28 mouse cellular contexts compared by ENCODE assay signal in the genomic region with DNA sequence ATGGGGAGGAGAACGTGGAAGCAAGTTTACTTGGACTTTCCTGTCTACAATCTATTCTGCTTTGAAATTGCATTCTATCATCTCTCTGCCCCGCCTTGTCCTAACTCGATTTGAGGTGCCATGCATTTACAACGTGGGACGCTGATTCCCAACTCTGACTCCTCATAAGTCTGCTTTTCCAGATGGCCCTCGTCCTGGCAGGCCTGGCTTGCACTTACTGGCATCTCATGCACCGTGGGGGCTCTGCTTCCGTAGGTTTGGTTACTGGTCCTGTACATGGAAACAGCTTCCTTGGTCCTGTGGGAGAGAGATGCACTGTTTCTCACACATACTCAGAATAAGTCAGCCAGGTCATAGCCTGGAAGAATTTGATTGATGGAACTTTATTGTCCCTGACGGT. TPM values are rescaled to one million over a fixed set of nuclear protein-coding genes. Genes with fewer than 3 reads are reported as not detected.
A peak's percentile ranks its signal among the peaks of the same experiment; 100 is the strongest.
DNase-seq lines count a peak whose midpoint lies in the region; ATAC-seq and TF ChIP-seq lines count a peak whose summit lies in the region.
"Had no signal": no experiment of that assay in that cellular context is flagged by ENCODE, and none has a peak within 500 bp of the region (broad histone marks: within the 10 kb centered on the region; RNA-seq: fewer than 3 reads in every experiment).

No protein-coding gene starts in this region.

- H3K27me3 ChIP-seq in neural tube, embryonic 11.5 days (ENCODE audit: control insufficient read depth, insufficient read depth, low read length) = no peaks in the 10 kb centered on the region
- H3K27me3 ChIP-seq in neural tube, embryonic 15.5 days (replicated peaks) = no peaks in the 10 kb centered on the region
- H3K27me3 ChIP-seq in E14TG2a.4 (ENCODE audit: insufficient read depth, low read length) = peaks cover 3% of the 10 kb centered on the region; the same call in 1 of the 2 replicates
- H3K27me3 ChIP-seq in midbrain, postnatal 0 days (ENCODE audit: insufficient read depth, low read length) = no peaks in the 10 kb centered on the region
- H3K27me3 ChIP-seq: forebrain, embryonic 15.5 days had no signal

- DNase-seq in neural tube, embryonic 11.5 days (ENCODE audit: low spot score) = peak; percentile 9
- DNase-seq in MN1 (ENCODE audit: low spot score) = peak; percentile 64
- DNase-seq in kidney, postnatal 25 days = no peak
- DNase-seq in midbrain, postnatal 0 days (ENCODE audit: low spot score) = no peak
- DNase-seq: adrenal gland, adult 2 months; adrenal gland, postnatal 10 days; adrenal gland, postnatal 25 days; B cell, adult 2 months; cerebellum, adult 11 months; cerebellum, adult 18-20 months; cerebellum, adult 8-10 months; cerebellum, postnatal 14 days; cerebellum, postnatal 36 days; embryo, embryonic 11 days; forebrain, postnatal 0 days had no signal

- no peak overlapping the region for H3K4me2 ChIP-seq in neural tube, embryonic 11.5 days (ENCODE audit: low read depth)
- no peak overlapping the region for H3K4me2 ChIP-seq in neural tube, embryonic 15.5 days
- no peak overlapping the region for H3K4me2 ChIP-seq in midbrain, postnatal 0 days (ENCODE audit: low read depth, low read length, poor library complexity, severe bottlenecking)
- H3K4me2 ChIP-seq: forebrain, embryonic 15.5 days had no signal

- peaks cover 7% of the 10 kb centered on the region; the same call in 1 of the 2 replicates for H3K4me1 ChIP-seq in neural tube, embryonic 11.5 days (ENCODE audit: control insufficient read depth, insufficient read depth, low read length)
- H3K4me1 ChIP-seq in neural tube, embryonic 15.5 days = peaks cover 25% of the 10 kb centered on the region
- peaks cover 54% of the 10 kb centered on the region for H3K4me1 ChIP-seq in E14TG2a.4 (replicated peaks; ENCODE audit: low read depth, low read length)
- peaks cover 14% of the 10 kb centered on the region for H3K4me1 ChIP-seq in midbrain, postnatal 0 days (ENCODE audit: insufficient read depth, low read length)

- no peak overlapping the region for H3K4me3 ChIP-seq in neural tube, embryonic 11.5 days (ENCODE audit: low read depth, low read length)
- H3K4me3 ChIP-seq in neural tube, embryonic 15.5 days (replicated peaks) = no peak overlapping the region
- H3K4me3 ChIP-seq in E14TG2a.4 (replicated peaks; ENCODE audit: low read length) = peak overlapping the region; percentile 82; the same call in 1 of the 2 replicates
- no peak overlapping the region for H3K4me3 ChIP-seq in midbrain, postnatal 0 days (ENCODE audit: low read depth, low read length)
- H3K4me3 ChIP-seq: embryonic facial prominence, embryonic 13.5 days; embryonic facial prominence, embryonic 15.5 days; erythroblast, embryonic 14.5 days; forebrain, embryonic 13.5 days; forebrain, embryonic 15.5 days had no signal

- 77% methylated on average over 9 of the region's 9 CpGs for WGBS in neural tube, embryonic 11.5 days
- WGBS in neural tube, embryonic 15.5 days = 81% methylated on average over 9 of the region's 9 CpGs
- 78% methylated on average over 9 of the region's 9 CpGs for WGBS in midbrain, postnatal 0 days

- peaks cover 5% of the 10 kb centered on the region for H3K36me3 ChIP-seq in neural tube, embryonic 11.5 days (ENCODE audit: control insufficient read depth, insufficient read depth, low read length)
- H3K36me3 ChIP-seq in neural tube, embryonic 15.5 days = peaks cover 11% of the 10 kb centered on the region
- peaks cover 27% of the 10 kb centered on the region for H3K36me3 ChIP-seq in E14TG2a.4 (ENCODE audit: insufficient read depth, low read length)
- peaks cover 8% of the 10 kb centered on the region for H3K36me3 ChIP-seq in midbrain, postnatal 0 days (ENCODE audit: insufficient read depth, low read length)

- H3K9me3 ChIP-seq in neural tube, embryonic 11.5 days (ENCODE audit: control insufficient read depth, low read length) = no peaks in the 10 kb centered on the region
- H3K9me3 ChIP-seq in neural tube, embryonic 15.5 days (replicated peaks) = no peaks in the 10 kb centered on the region
- no peaks in the 10 kb centered on the region for H3K9me3 ChIP-seq in E14TG2a.4 (ENCODE audit: low read length)
- H3K9me3 ChIP-seq in midbrain, postnatal 0 days (ENCODE audit: low read length) = no peaks in the 10 kb centered on the region
- H3K9me3 ChIP-seq: embryonic facial prominence, embryonic 13.5 days; embryonic facial prominence, embryonic 15.5 days; forebrain, embryonic 13.5 days; forebrain, embryonic 15.5 days had no signal

- TF ChIP-seq CTCF in E14TG2a.4 (conservative IDR thresholded peaks at IDR 0.05; ENCODE audit: low read length) = no peak
- no peak for TF ChIP-seq CTCF in midbrain, postnatal 0 days (IDR thresholded peaks at IDR 0.05)

- H3K9ac ChIP-seq in neural tube, embryonic 11.5 days (ENCODE audit: low read length) = no peak overlapping the region
- H3K9ac ChIP-seq in neural tube, embryonic 15.5 days (replicated peaks) = no peak overlapping the region
- no peak overlapping the region for H3K9ac ChIP-seq in midbrain, postnatal 0 days (replicated peaks; ENCODE audit: low read length, poor library complexity, severe bottlenecking)
- H3K9ac ChIP-seq: embryonic facial prominence, embryonic 13.5 days; embryonic facial prominence, embryonic 15.5 days; forebrain, embryonic 13.5 days; forebrain, embryonic 15.5 days; forebrain, postnatal 0 days had no signal

- H3K27ac ChIP-seq in neural tube, embryonic 11.5 days (ENCODE audit: low read depth, low read length) = no peak overlapping the region
- H3K27ac ChIP-seq in neural tube, embryonic 15.5 days (replicated peaks) = no peak overlapping the region
- H3K27ac ChIP-seq in midbrain, postnatal 0 days (ENCODE audit: low read depth, low read length) = no peak overlapping the region
- H3K27ac ChIP-seq: embryonic facial prominence, embryonic 13.5 days; embryonic facial prominence, embryonic 15.5 days; forebrain, embryonic 13.5 days; forebrain, embryonic 15.5 days had no signal

- no peak for ATAC-seq in neural tube, embryonic 11.5 days (ENCODE audit: insufficient read depth, low FRiP score, low TSS enrichment)
- no peak for ATAC-seq in neural tube, embryonic 15.5 days (ENCODE audit: low FRiP score)
- ATAC-seq in midbrain, postnatal 0 days (ENCODE audit: low FRiP score) = no peak
- ATAC-seq: CD4-positive, CD25-positive, alpha-beta regulatory T cell, adult 4 months; forebrain, embryonic 13.5 days; forebrain, embryonic 15.5 days; forebrain, postnatal 0 days had no signal

RNA-seq across cellular contexts. Expression of a gene that starts 1.2 kb away (rescaled TPM):
- 0.42 and 0.99 TPM in 2 replicates for polyA plus RNA-seq in neural tube, embryonic 11.5 days (2014; fragmentation: Nextera tagmentation; extraction: Ambion mirVana)
- 4.4 and 5.7 TPM in 2 replicates for polyA plus RNA-seq in neural tube, embryonic 15.5 days (2015; fragmentation: Nextera tagmentation; extraction: Ambion mirVana)
- 3.4 and 6.2 TPM in 2 replicates for total RNA-seq in midbrain, postnatal 0 days (2014; rRNA removed)
- 5.4 and 5.8 TPM in 2 replicates for polyA plus RNA-seq in midbrain, postnatal 0 days (2015; fragmentation: Nextera tagmentation; extraction: Ambion mirVana)
- total RNA-seq: common myeloid progenitor, adult 5-6 weeks; G1E had no signal
- polyA plus RNA-seq: adrenal gland, adult 2 months; CD4-positive, CD25-positive, alpha-beta regulatory T cell, adult 4 months; erythroblast, embryonic 14.5 days had no signal

RNA-seq across cellular contexts. Expression of a gene that starts 2.9 kb away (rescaled TPM):
- polyA plus RNA-seq in neural tube, embryonic 11.5 days (2014; fragmentation: Nextera tagmentation; extraction: Ambion mirVana) = 66.7 and 66.9 TPM in 2 replicates
- polyA plus RNA-seq in neural tube, embryonic 15.5 days (2015; fragmentation: Nextera tagmentation; extraction: Ambion mirVana) = 51.4 and 55.5 TPM in 2 replicates
- 27.7 and 28.2 TPM in 2 replicates for total RNA-seq in midbrain, postnatal 0 days (2014; rRNA removed)
- polyA plus RNA-seq in midbrain, postnatal 0 days (2015; fragmentation: Nextera tagmentation; extraction: Ambion mirVana) = 38.3 and 42.3 TPM in 2 replicates

RNA-seq across cellular contexts. Expression of a gene that starts 18.3 kb away (rescaled TPM):
- 4.0 and 5.0 TPM in 2 replicates for polyA plus RNA-seq in neural tube, embryonic 11.5 days (2014; fragmentation: Nextera tagmentation; extraction: Ambion mirVana)
- polyA plus RNA-seq in neural tube, embryonic 15.5 days (2015; fragmentation: Nextera tagmentation; extraction: Ambion mirVana) = 12.4 and 13.9 TPM in 2 replicates
- 54.5 and 84.3 TPM in 2 replicates for total RNA-seq in midbrain, postnatal 0 days (2014; rRNA removed)
- polyA plus RNA-seq in midbrain, postnatal 0 days (2015; fragmentation: Nextera tagmentation; extraction: Ambion mirVana) = 14.2 and 17.5 TPM in 2 replicates
- total RNA-seq: CH12.LX had no signal
- polyA plus RNA-seq: CD4-positive, CD25-positive, alpha-beta regulatory T cell, adult 4 months; erythroblast, embryonic 14.5 days; G1E had no signal

RNA-seq across cellular contexts. Expression of a gene that starts 31.8 kb away (rescaled TPM):
- 0.82 TPM in 1 of 2 replicates, not detected in the other for polyA plus RNA-seq in neural tube, embryonic 11.5 days (2014; fragmentation: Nextera tagmentation; extraction: Ambion mirVana)
- 1.2 and 2.1 TPM in 2 replicates for polyA plus RNA-seq in neural tube, embryonic 15.5 days (2015; fragmentation: Nextera tagmentation; extraction: Ambion mirVana)
- total RNA-seq in midbrain, postnatal 0 days (2014; rRNA removed) = 3.3 and 5.4 TPM in 2 replicates
- 0.75 and 0.81 TPM in 2 replicates for polyA plus RNA-seq in midbrain, postnatal 0 days (2015; fragmentation: Nextera tagmentation; extraction: Ambion mirVana)
- total RNA-seq: CH12.LX; common myeloid progenitor, adult 5-6 weeks; G1E had no signal
- polyA plus RNA-seq: CD4-positive, CD25-positive, alpha-beta regulatory T cell, adult 4 months; embryonic facial prominence, embryonic 11.5 days; erythroblast, embryonic 14.5 days; forebrain, embryonic 13.5 days; G1E had no signal

RNA-seq across cellular contexts. Expression of a gene that starts 41.0 kb away (rescaled TPM):
- polyA plus RNA-seq in neural tube, embryonic 11.5 days (2014; fragmentation: Nextera tagmentation; extraction: Ambion mirVana) = 1.0 TPM in 1 of 2 replicates, not detected in the other
- 2.1 and 3.5 TPM in 2 replicates for polyA plus RNA-seq in neural tube, embryonic 15.5 days (2015; fragmentation: Nextera tagmentation; extraction: Ambion mirVana)
- total RNA-seq in midbrain, postnatal 0 days (2014; rRNA removed) = not detected in 2 replicates
- 3.6 and 4.0 TPM in 2 replicates for polyA plus RNA-seq in midbrain, postnatal 0 days (2015; fragmentation: Nextera tagmentation; extraction: Ambion mirVana)
- total RNA-seq: CH12.LX; common myeloid progenitor, adult 5-6 weeks; forebrain, postnatal 0 days; G1E had no signal
- polyA plus RNA-seq: CD4-positive, CD25-positive, alpha-beta regulatory T cell, adult 4 months; embryonic facial prominence, embryonic 11.5 days; embryonic facial prominence, embryonic 13.5 days; erythroblast, embryonic 14.5 days; forebrain, embryonic 11.5 days; G1E had no signal

Comparison
In these comparisons a context has a peak if more than half of its experiments do, and no peak if none do; other contexts are left out.
1. DNase-seq: peak in neural tube, embryonic 11.5 days (single experiment) and MN1 (single experiment); none in kidney, postnatal 25 days (0 of 2) and midbrain, postnatal 0 days (single experiment).